Mouse (Mus musculus) lung, embryonic 15.5 days (tissue): ENCODE data around the gene Lancl1. TPM values are rescaled to one million over a fixed set of nuclear protein-coding genes. Genes with fewer than 3 reads are reported as not detected.
A peak's percentile ranks its signal among the peaks of the same experiment; 100 is the strongest.

Experiments
- ATAC-seq: fragments of 200-750 bp; cut with Nextera tagmentation; 2 replicates; pipeline ENCODE4 v1.8.0; 2017; ENCODE audit warnings: moderate number of reproducible peaks, borderline replicate concordance; ENCODE audit not compliant: low FRiP score, low TSS enrichment; ENCODE audit errors: extremely low read depth
- H3K27ac ChIP-seq: fragments of 300-500 bp; sonication (generic); 2 replicates; pipeline ENCODE4 v1.5.1; 2015; ENCODE audit warnings: moderate library complexity, mild to moderate bottlenecking, inconsistent platforms
- H3K27me3 ChIP-seq: fragments of 300-500 bp; sonication (generic); 2 replicates; pipeline ENCODE4 v1.6.1; 2015; ENCODE audit warnings: inconsistent platforms
- H3K36me3 ChIP-seq: fragments of 300-500 bp; sonication (generic); 2 replicates; pipeline ENCODE4 v1.6.1; 2015; ENCODE audit warnings: inconsistent platforms
- H3K4me1 ChIP-seq: fragments of 300-500 bp; sonication (generic); 2 replicates; pipeline ENCODE4 v1.6.1; 2015; ENCODE audit warnings: inconsistent platforms
- H3K4me2 ChIP-seq: fragments of 300-500 bp; sonication (generic); 2 replicates; pipeline ENCODE4 v1.6.1; 2015; ENCODE audit warnings: inconsistent platforms, mild to moderate bottlenecking, moderate library complexity
- H3K4me3 ChIP-seq: fragments of 300-500 bp; sonication (generic); 2 replicates; pipeline ENCODE4 v1.5.1; 2015; ENCODE audit warnings: mild to moderate bottlenecking, inconsistent platforms
- H3K9ac ChIP-seq: fragments of 300-500 bp; sonication (generic); 2 replicates; pipeline ENCODE4 v1.6.1; 2015; ENCODE audit warnings: inconsistent platforms
- H3K9me3 ChIP-seq: fragments of 300-500 bp; sonication (generic); 2 replicates; pipeline ENCODE4 v1.6.1; 2016; ENCODE audit warnings: inconsistent platforms
- WGBS: fragments of 180-500 bp; shearing (Covaris S2); methylation state at CpG from one replicate; pipeline ENCODE4 v1.1.7; 2015; 5-methylcytosine and 5-hydroxymethylcytosine counted together
- polyA plus RNA-seq: library from polyadenylated mRNA; unstranded; fragments of >200 nt; fragmentation: Nextera tagmentation; extraction: Ambion mirVana; gene quantifications from 2 replicates; pipeline ENCODE4 v1.2.1, GENCODE M21; 2015

Lancl1 gene
- 92.1 and 102 TPM in 2 replicates for polyA plus RNA-seq

DNA sequence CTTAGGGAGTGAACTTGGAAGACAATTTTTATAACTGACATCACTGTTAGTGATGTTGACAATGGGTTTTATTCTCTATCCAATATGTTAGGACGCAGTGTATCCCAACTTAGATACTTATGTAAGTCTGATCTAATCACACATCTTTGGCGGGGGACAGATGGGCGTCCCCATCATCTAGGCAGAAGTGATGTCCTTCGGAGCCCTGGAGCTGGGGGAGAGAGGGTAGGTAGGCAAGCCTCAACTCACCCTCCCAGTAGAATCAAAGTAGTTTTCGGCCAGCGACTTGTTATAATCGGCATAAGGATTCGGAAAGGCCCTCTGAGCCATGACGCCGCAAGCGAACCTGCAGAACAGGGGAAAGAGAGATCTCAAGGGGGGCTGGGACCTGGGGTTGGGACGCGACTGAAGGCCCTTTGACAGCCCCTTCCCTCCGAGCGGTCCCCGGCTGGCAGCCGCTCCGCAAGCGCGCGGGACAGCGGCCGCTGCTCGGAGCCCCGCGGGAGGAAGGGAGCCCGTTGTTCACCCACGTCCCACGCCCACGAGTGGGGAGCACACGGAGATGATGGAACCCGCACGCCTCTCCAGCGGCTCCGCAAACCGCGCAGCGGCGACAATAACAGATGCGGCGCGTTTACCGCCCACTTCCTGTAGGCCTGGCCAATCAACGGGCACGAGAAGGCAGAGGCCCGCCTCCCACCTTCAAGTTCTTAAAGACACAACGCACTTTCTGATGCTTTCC, at the start of gene Lancl1:
Gene Lancl1, minus strand, starts transcription at position 627 of the 742 bp plus-strand sequence.
- peak; percentile 96; the same call in 1 of the 2 replicates for ATAC-seq
- Histone ChIP-seq H3K4me3 (peak within 1 kb of the TSS; percentile 98), H3K9me3 (no peaks in the 10 kb centered on the region), H3K4me2 (peak within 1 kb of the TSS; percentile 61), H3K9ac (peak within 1 kb of the TSS; percentile 87), H3K36me3 (peaks cover 6% of the 10 kb centered on the region), H3K4me1 (peaks cover 8% of the 10 kb centered on the region), H3K27me3 (no peaks in the 10 kb centered on the region), H3K27ac (no peak within 1 kb of the TSS)
- under 1% methylated on average over 39 of the region's 47 CpGs for WGBS

DNA sequence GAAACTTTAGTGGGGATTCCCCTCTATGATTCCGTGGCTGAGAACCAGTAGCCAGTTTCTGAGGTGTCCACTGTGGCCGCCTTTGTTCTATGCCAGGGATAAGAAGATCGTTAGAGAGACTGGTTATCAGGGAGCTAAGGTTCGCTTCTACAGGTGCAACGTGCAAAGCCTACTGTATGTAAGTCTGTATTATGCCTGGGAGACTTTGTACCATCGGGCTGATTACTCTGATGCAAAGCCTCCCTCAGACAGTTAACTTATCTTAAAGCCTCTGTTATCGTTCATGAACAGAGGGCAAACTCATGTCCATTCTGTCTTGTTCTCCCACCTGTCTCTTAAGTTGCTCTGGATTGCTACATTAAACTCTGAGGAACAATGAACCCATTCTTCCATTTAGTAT, 40.5 kb upstream of the Lancl1 start:
- H3K9me3 ChIP-seq, result no peaks in the 10 kb centered on the region
- WGBS, result 72% methylated on average over 7 of the region's 7 CpGs
- H3K4me2 ChIP-seq, result no peak overlapping the region
- no peaks in the 10 kb centered on the region for H3K27me3 ChIP-seq
- no peak for ATAC-seq
- no peak overlapping the region for H3K27ac ChIP-seq
- H3K4me1 ChIP-seq, result no peaks in the 10 kb centered on the region
- no peak overlapping the region for H3K9ac ChIP-seq
- H3K4me3 ChIP-seq, result no peak overlapping the region
- no peaks in the 10 kb centered on the region for H3K36me3 ChIP-seq

DNA sequence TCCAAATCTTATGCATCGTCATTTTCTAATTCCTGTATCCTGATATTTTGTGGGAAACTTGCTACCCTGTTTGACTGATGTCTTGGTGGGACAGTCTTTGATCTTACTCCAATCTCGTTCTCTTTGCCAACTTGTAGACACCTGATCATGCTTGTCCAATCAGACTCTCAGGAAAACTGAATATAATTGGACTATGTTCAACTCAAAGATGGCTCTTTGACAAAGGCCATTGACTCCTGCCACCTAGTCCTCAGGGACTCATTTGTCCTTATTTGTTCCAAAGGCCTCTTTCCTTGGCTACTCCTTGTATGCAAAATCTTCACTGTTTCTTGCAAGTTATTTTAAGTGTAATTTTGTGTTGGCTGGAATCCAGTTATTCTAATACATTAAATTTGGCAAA, 40.0 kb upstream of the Lancl1 start:
- H3K27ac ChIP-seq, result no peak overlapping the region
- WGBS, result 68% methylated on average over 2 of the region's 2 CpGs
- no peak for ATAC-seq

DNA sequence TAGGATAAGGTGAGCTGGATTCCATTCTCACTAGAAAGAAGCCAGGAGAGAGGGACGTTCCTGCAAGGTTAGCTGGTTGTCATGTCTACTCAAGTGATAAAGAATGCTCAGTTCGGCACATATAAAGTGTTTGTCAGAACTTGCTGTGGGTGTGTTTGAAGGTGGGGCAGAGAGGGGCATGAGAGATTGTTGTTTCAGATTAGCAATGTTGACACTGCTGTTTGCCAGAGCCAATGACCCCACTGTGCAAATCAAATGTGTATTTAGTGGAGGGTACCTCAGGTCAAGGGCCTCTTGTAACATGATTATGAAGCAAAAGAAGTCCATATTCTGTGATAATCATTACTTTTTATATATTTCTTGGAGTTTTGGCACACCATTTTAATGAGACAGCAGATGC, 39.1 kb upstream of the Lancl1 start:
- no peak for ATAC-seq
- H3K4me2 ChIP-seq, result no peak overlapping the region
- WGBS, result 21% methylated on average over 2 of the region's 2 CpGs
- no peak overlapping the region for H3K27ac ChIP-seq
- no peaks in the 10 kb centered on the region for H3K27me3 ChIP-seq
- H3K36me3 ChIP-seq, result no peaks in the 10 kb centered on the region
- no peak overlapping the region for H3K9ac ChIP-seq
- H3K4me3 ChIP-seq, result no peak overlapping the region
- no peaks in the 10 kb centered on the region for H3K9me3 ChIP-seq
- H3K4me1 ChIP-seq, result no peaks in the 10 kb centered on the region

More for the DNA sequence above, 40.0 kb upstream of the Lancl1 start:
- no peak overlapping the region for H3K9ac ChIP-seq
- H3K4me3 ChIP-seq, result no peak overlapping the region
- H3K27me3 ChIP-seq, result no peaks in the 10 kb centered on the region
- H3K9me3 ChIP-seq, result no peaks in the 10 kb centered on the region
- no peaks in the 10 kb centered on the region for H3K36me3 ChIP-seq
- no peaks in the 10 kb centered on the region for H3K4me1 ChIP-seq
- no peak overlapping the region for H3K4me2 ChIP-seq

DNA sequence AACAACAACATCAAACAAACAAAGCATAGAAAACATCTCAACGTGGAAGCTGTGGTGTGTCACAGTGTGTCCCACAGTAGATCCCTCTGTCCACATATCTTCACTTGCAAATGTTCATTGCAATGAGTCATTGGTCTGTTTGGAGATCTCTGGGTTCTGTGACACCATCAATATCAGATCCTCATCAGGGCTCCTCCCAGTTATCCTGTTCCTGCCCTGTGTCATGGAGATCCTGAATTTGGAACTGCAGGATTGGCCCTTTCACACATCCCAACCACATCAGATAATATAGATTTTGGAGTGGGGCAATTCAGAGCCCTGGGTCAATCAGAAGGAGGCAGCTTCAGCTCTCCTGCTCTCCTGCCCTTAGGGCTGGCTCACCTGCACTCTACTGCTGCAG, 28.9 kb upstream of the Lancl1 start:
- no peaks in the 10 kb centered on the region for H3K9me3 ChIP-seq
- ATAC-seq, result no peak

DNA sequence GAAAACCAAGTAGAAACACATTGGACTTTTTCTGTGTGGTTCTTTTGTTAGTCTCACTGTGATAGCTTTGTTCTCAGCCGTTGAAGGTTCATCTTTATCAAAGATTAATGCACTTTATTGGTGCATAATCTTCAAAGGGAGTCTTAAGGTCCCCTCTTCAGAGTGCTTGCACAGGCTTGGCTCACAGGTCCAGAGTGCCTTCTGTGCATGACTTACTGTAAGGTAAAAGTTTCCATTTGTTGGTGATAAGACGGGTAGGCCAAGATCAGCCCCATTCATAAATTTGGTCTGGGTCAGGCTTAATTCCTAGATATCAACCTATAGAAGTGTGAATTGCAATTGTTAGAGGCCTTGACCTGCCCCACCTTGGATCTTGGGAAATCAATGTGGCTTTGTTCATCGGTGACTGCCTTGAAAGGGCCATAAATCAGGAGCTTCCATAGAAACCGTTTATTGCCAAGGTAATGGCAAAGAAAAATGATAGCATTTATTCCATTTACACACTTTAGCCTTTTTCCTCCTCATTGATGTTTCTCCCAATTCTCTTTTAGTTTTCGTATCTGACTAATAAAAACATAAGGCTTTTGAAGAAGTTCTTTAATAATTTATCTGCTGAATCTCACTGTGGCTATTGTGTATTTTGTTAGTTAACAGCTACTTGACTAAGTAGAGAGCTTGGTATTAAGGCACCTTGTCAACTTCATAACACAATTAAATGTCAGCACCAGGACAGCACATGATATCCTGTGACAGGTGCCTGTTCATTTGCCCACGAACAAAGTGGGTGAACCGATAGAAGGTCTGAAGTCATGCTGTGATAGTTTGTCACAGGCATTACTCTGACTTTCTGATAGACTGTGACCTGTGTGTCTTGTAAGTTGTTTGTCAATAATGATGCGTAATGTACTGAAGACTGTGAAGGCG, 26.9 kb upstream of the Lancl1 start:
- ATAC-seq, result no peak
- no peaks in the 10 kb centered on the region for H3K27me3 ChIP-seq
- H3K4me3 ChIP-seq, result no peak overlapping the region
- H3K27ac ChIP-seq, result no peak overlapping the region
- no peak overlapping the region for H3K9ac ChIP-seq
- H3K9me3 ChIP-seq, result no peaks in the 10 kb centered on the region
- 61% methylated on average over 9 of the region's 9 CpGs for WGBS
- no peak overlapping the region for H3K4me2 ChIP-seq
- H3K4me1 ChIP-seq, result no peaks in the 10 kb centered on the region
- no peaks in the 10 kb centered on the region for H3K36me3 ChIP-seq

More for the DNA sequence above, 28.9 kb upstream of the Lancl1 start:
- no peak overlapping the region for H3K9ac ChIP-seq
- H3K27me3 ChIP-seq, result no peaks in the 10 kb centered on the region
- WGBS, result 66% methylated on average over 1 of the region's 1 CpGs
- H3K27ac ChIP-seq, result no peak overlapping the region
- H3K4me3 ChIP-seq, result no peak overlapping the region
- H3K36me3 ChIP-seq, result no peaks in the 10 kb centered on the region
- no peak overlapping the region for H3K4me2 ChIP-seq
- no peaks in the 10 kb centered on the region for H3K4me1 ChIP-seq

DNA sequence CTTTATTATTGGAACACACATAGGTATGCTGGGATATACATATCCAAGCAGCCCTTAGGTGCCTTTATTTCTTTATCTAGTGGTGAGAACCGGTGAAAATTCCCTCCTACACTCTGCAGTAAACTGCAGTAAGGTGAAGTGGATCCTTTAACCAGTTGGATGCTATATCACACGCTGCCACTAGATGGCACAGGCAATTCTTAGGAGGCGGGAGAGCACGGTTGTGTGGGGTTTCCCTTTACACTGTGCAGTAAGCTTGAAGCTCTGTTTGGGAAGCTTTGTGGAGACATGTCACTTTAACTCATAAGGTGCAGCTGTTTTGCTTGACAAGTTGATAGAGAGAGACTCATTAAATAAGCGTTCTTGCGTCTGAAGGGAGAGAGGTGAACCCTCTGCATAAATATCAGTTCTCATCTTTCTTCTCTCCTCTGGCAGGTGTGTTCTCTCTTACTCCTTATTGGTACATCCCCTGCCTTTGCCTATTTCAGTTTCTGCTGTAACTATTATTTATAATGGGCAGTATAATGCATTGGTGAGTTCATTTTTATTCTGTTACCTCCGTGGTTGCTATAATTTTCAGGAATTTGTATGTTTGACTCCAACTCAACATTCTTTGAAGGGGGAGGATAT, 22.9 kb upstream of the Lancl1 start:
- H3K4me3 ChIP-seq, result no peak overlapping the region
- peak; percentile 65; the same call in 1 of the 2 replicates for ATAC-seq
- H3K9me3 ChIP-seq, result no peaks in the 10 kb centered on the region
- no peak overlapping the region for H3K4me2 ChIP-seq
- H3K4me1 ChIP-seq, result no peaks in the 10 kb centered on the region
- no peaks in the 10 kb centered on the region for H3K27me3 ChIP-seq
- H3K9ac ChIP-seq, result no peak overlapping the region
- no peaks in the 10 kb centered on the region for H3K36me3 ChIP-seq
- WGBS, result 4% methylated on average over 7 of the region's 7 CpGs
- no peak overlapping the region for H3K27ac ChIP-seq

DNA sequence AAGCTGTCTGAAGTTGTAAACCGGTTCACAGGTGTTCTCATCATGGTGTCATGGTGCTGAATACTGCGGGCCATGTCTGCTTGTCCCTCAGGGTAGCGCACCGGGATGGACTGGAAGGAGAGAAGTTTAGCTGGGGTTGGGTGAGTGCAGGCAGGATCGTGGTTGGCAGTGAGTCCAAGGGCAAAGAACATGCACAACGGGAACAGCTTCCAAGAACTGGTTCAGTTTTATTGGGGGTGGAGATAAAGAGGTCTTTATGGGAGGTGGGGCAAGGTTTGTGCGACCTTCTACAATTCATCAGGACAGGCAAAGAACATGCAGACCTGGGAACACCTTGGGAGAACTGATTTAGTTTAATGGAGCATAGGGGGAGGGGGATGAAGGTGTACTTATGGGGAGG, 17.1 kb upstream of the Lancl1 start:
- no peak overlapping the region for H3K4me2 ChIP-seq
- no peak overlapping the region for H3K9ac ChIP-seq
- H3K4me1 ChIP-seq, result no peaks in the 10 kb centered on the region
- H3K27me3 ChIP-seq, result no peaks in the 10 kb centered on the region
- no peak overlapping the region for H3K27ac ChIP-seq
- 86% methylated on average over 7 of the region's 7 CpGs for WGBS
- ATAC-seq, result no peak
- H3K9me3 ChIP-seq, result no peaks in the 10 kb centered on the region
- H3K4me3 ChIP-seq, result no peak overlapping the region
- H3K36me3 ChIP-seq, result no peaks in the 10 kb centered on the region

DNA sequence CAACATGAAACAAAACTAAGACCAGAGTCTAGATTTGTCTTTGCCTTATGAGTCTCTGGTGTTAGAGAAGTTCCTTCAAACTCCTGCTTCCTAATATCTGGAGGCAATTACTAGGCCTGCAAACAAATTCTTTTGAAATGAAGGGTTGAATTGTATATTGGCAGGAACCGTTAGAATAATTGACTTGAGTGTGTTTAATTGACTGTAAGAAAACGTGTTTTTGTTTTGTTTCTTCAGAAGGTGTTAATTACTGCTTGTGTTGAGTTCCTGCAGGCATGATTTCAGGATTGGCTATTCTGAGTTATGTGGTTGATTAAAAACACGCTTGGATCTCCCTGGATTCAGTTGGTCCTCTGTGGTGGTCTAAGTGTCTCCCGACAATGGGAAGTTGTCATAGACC, 14.0 kb upstream of the Lancl1 start:
- 67% methylated on average over 4 of the region's 4 CpGs for WGBS
- Histone ChIP-seq H3K4me3 (no peak overlapping the region), H3K4me1 (peaks cover 7% of the 10 kb centered on the region; the same call in 1 of the 2 replicates), H3K36me3 (no peaks in the 10 kb centered on the region), H3K4me2 (no peak overlapping the region), H3K27ac (no peak overlapping the region), H3K9me3 (no peaks in the 10 kb centered on the region), H3K27me3 (no peaks in the 10 kb centered on the region), H3K9ac (no peak overlapping the region)
- no peak for ATAC-seq

DNA sequence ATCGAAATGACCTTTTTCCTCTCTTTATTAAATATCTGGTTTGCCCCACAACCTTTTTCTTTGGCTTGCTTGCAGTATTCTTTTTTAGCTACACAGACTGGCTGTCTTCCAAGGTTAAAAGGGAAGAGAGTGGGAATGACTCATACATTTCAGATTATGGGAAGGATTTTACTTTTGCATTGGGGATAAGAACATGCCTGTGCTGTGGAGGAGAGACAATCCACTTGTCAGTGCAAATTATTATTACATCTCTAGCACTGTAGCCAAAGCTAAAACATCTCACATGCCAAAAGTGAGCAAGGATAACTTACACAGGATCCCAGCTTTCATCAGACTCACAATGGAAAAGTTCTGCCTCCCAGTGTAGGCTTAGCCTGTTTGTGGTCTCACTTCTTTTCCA, 10.9 kb upstream of the Lancl1 start:
- Histone ChIP-seq H3K9ac (no peak overlapping the region), H3K4me1 (peaks cover 7% of the 10 kb centered on the region; the same call in 1 of the 2 replicates), H3K27ac (no peak overlapping the region), H3K36me3 (no peaks in the 10 kb centered on the region), H3K27me3 (no peaks in the 10 kb centered on the region), H3K4me2 (no peak overlapping the region), H3K9me3 (no peaks in the 10 kb centered on the region), H3K4me3 (no peak overlapping the region)
- no peak for ATAC-seq
- WGBS, result 32% methylated on average over 1 of the region's 1 CpGs

DNA sequence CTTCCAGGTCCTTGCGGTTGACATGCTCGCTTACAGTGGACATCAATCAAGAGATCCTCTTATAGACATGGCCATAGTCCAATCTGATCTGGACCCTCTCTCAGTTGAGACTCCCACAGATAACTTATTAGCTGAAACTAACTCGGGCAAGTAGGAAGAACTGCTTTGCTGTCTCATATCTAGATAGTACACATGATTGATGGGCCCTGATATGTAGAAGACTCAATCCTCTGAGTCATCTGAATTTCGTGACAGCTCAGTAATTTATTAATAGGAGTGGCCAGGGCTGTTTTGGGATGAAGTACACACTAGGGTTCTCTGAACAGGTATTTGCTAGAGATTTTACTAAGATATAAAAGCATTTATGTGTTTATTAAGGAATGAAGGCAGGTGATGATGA, 10.0 kb upstream of the Lancl1 start:
- no peak for ATAC-seq
- H3K4me1 ChIP-seq, result peaks cover 7% of the 10 kb centered on the region; the same call in 1 of the 2 replicates

More for the DNA sequence above, 10.0 kb upstream of the Lancl1 start:
- Histone ChIP-seq H3K9ac (no peak overlapping the region), H3K9me3 (no peaks in the 10 kb centered on the region), H3K4me2 (no peak overlapping the region), H3K36me3 (no peaks in the 10 kb centered on the region), H3K27me3 (no peaks in the 10 kb centered on the region), H3K27ac (no peak overlapping the region), H3K4me3 (no peak overlapping the region)
- 52% methylated on average over 4 of the region's 4 CpGs for WGBS
